ENCODE assay signal across 16 mouse cellular contexts in the genomic region with DNA sequence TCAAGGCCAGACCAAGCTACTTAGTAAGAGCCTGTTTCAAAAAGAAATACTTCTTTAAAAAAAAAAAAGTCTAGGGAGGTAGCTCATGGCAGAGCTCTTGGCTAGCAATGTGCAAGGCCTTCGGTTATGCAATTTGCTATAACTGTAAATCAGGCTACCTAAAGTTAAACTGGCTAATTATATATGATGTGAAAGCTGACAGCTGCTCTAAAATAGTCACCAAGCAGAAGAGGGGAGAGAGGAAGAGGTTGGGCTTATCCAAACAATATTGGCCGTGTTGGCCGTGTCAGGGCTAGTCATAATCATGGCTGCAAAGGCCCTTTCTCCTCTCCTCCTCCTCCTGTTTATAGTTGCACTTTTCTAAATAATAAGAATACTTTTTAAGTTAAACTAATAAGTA.
"Had no signal": no experiment of that assay in that cellular context is flagged by ENCODE, and none has a peak within 500 bp of the region (broad histone marks: within the 10 kb centered on the region; RNA-seq: fewer than 3 reads in every experiment).

No protein-coding gene starts in this region.

- H3K27ac ChIP-seq: kidney, embryonic 15.5 days; limb, embryonic 12.5 days; liver, embryonic 13.5 days; macrophage; midbrain, embryonic 15.5 days; neural tube, embryonic 12.5 days; stomach, embryonic 15.5 days had no signal

- H3K27me3 ChIP-seq: kidney, embryonic 15.5 days; limb, embryonic 12.5 days; liver, embryonic 13.5 days; megakaryocyte, embryonic 14.5 days; midbrain, embryonic 15.5 days; neural tube, embryonic 12.5 days; stomach, embryonic 15.5 days had no signal

- H3K4me2 ChIP-seq: kidney, embryonic 15.5 days; limb, embryonic 12.5 days; liver, embryonic 13.5 days; midbrain, embryonic 11.5 days; midbrain, embryonic 15.5 days; neural tube, embryonic 12.5 days; stomach, embryonic 15.5 days had no signal

- DNase-seq: kidney, adult 2 months; kidney, postnatal 14 days; liver; liver, embryonic 13.5 days; liver, postnatal 0 days; retina, postnatal 1 day; thymus, adult 2 months; thymus, postnatal 25 days had no signal

- H3K4me3 ChIP-seq: kidney, embryonic 15.5 days; limb, embryonic 12.5 days; liver, embryonic 13.5 days; megakaryocyte, embryonic 14.5 days; midbrain, embryonic 15.5 days; neural tube, embryonic 12.5 days; stomach, embryonic 15.5 days had no signal

- H3K4me1 ChIP-seq: kidney, embryonic 15.5 days; limb, embryonic 12.5 days; liver, embryonic 13.5 days; midbrain, embryonic 15.5 days; neural tube, embryonic 12.5 days; stomach, embryonic 15.5 days had no signal

- ATAC-seq: liver, postnatal 0 days; midbrain, embryonic 15.5 days had no signal

- H3K9me3 ChIP-seq: kidney, embryonic 15.5 days; limb, embryonic 12.5 days; liver, embryonic 13.5 days; midbrain, embryonic 15.5 days; neural tube, embryonic 12.5 days; stomach, embryonic 15.5 days had no signal

- H3K9ac ChIP-seq: kidney, embryonic 15.5 days; limb, embryonic 12.5 days; liver, embryonic 13.5 days; liver, postnatal 0 days; midbrain, embryonic 15.5 days; neural tube, embryonic 12.5 days; stomach, embryonic 15.5 days had no signal
